Mouse (Mus musculus) left cerebral cortex, adult 9 months (tissue): ENCODE data around the gene Ergic1.

ENCODE experiments used
- DNase-seq, 2 experiments: peaks; one replicate each; pipeline ENCODE4 v3.0.0; 2022; ENCODE audit warnings: low spot score in 2 of 2

The Ergic1 gene

GRCm38 (mm10) chr17:26660192-26660912, 99.1 kb downstream of the Ergic1 start:
- DNase-seq: peak in 1 of 2 experiments; percentile 93

GRCm38 (mm10) chr17:26662204-26662603, 100.9 kb downstream of the Ergic1 start:
- no peak for DNase-seq

- DNase-seq: peak; percentile 81 to 93
Observed at GRCm38 (mm10) chr17:26662978-26663683, 101.8 kb downstream of the Ergic1 start, which contains the start of gene Atp6v0e. Gene Atp6v0e (plus strand): TSS chr17:26663231.

- no peak for DNase-seq
Observed at GRCm38 (mm10) chr17:26665600-26665999, 104.3 kb downstream of the Ergic1 start.

- no peak for DNase-seq
Observed at GRCm38 (mm10) chr17:26671268-26671667, 110.0 kb downstream of the Ergic1 start.

- DNase-seq: no peak
Observed at GRCm38 (mm10) chr17:26675845-26676244, 114.6 kb downstream of the Ergic1 start.

GRCm38 (mm10) chr17:26676252-26676615, 114.9 kb downstream of the Ergic1 start:
- peak; percentile 78 to 92 for DNase-seq

- DNase-seq: peak in 1 of 2 experiments; percentile 76
Observed at GRCm38 (mm10) chr17:26676616-26677376, 115.5 kb downstream of the Ergic1 start.

- no peak for DNase-seq
Observed at GRCm38 (mm10) chr17:26677711-26678637, 116.7 kb downstream of the Ergic1 start.

GRCm38 (mm10) chr17:26681276-26681675, 120.0 kb downstream of the Ergic1 start:
- DNase-seq: no peak

GRCm38 (mm10) chr17:26686334-26687000, 125.2 kb downstream of the Ergic1 start:
- DNase-seq: no peak

GRCm38 (mm10) chr17:26688795-26689735, 127.8 kb downstream of the Ergic1 start:
- DNase-seq: no peak

- DNase-seq: no peak
Observed at GRCm38 (mm10) chr17:26689810-26690209, 128.5 kb downstream of the Ergic1 start.

- DNase-seq: no peak
Observed at GRCm38 (mm10) chr17:26690236-26690635, 128.9 kb downstream of the Ergic1 start.

- no peak for DNase-seq
Observed at GRCm38 (mm10) chr17:26691110-26691509, 129.8 kb downstream of the Ergic1 start.

GRCm38 (mm10) chr17:26693424-26693823, 132.1 kb downstream of the Ergic1 start:
- peak in 1 of 2 experiments; percentile 58 for DNase-seq

- peak in 1 of 2 experiments; percentile 48 for DNase-seq
Observed at GRCm38 (mm10) chr17:26694171-26694570, 132.9 kb downstream of the Ergic1 start.

- no peak for DNase-seq
Observed at GRCm38 (mm10) chr17:26695193-26695592, 133.9 kb downstream of the Ergic1 start.

GRCm38 (mm10) chr17:26698846-26699245, 137.6 kb downstream of the Ergic1 start:
- DNase-seq: no peak
